Mouse (Mus musculus): ENCODE measurements around the gene Gps2.

GRCm38 (mm10) chr11:69864138-69864860 lies 49.4 kb upstream of the Gps2 start:
- TF ChIP-seq GATA1 (IDR thresholded peaks at IDR 0.05; ENCODE audit: borderline replicate concordance, low read length) (no peak), FLI1 (IDR thresholded peaks at IDR 0.05; ENCODE audit: low read length) (no peak)
